Mouse (Mus musculus) WW6 (cell line): Measurements from ENCODE around the gene Gpbp1l1.

ENCODE experiments used
- DNase-seq: peaks from one replicate; pipeline ENCODE4 v3.0.0-alpha.2; 2013; ENCODE audit warnings: low read depth, low spot score

Gene Gpbp1l1

GRCm38 (mm10) chr4:116635197-116635596 lies 77.7 kb downstream of the Gpbp1l1 start:
- DNase-seq, result no peak

- DNase-seq, result no peak
Observed at GRCm38 (mm10) chr4:116638821-116639220, 81.4 kb downstream of the Gpbp1l1 start.

GRCm38 (mm10) chr4:116642071-116642470 lies 84.6 kb downstream of the Gpbp1l1 start:
- DNase-seq, result no peak
